Mouse (Mus musculus): ENCODE measurements around the gene Fign. TPM values are rescaled to one million over a fixed set of nuclear protein-coding genes. Genes with fewer than 3 reads are reported as not detected.

Gene Fign
- 0.24 TPM for polyA plus RNA-seq (2015; fragmentation: Illumina TruSeq; extraction: RNeasy Lipid Tissue Mini Kit (QIAGEN cat#74804); ENCODE audit: insufficient read depth, low read depth, low replicate concordance)

GRCm38 (mm10) chr2:64097937-64098617 lies at the start of gene Fign:
Gene Fign (minus strand): TSS chr2:64098038.

